Mouse (Mus musculus): Measurements from ENCODE around the gene Senp6. TPM values are rescaled to one million over a fixed set of nuclear protein-coding genes. Genes with fewer than 3 reads are reported as not detected.
A peak's percentile ranks its signal among the peaks of the same experiment; 100 is the strongest.
"Not testable (repeated sequence)": the region's sequence is repeated elsewhere in the genome, so short reads cannot be mapped to it uniquely, and the experiment has no call there.

Gene Senp6
- polyA plus RNA-seq (2015; fragmentation: Nextera tagmentation; extraction: Ambion mirVana), result 50.8 and 52.1 TPM in 2 replicates

GRCm38 (mm10) chr9:80066367-80067220, at the start of gene Senp6:
Gene Senp6 (plus strand): TSS chr9:80066903.
- H3K27me3 ChIP-seq (replicated peaks), result no peaks in the 10 kb centered on the region
- peak within 1 kb of the TSS; percentile 98 for H3K9ac ChIP-seq
- no peaks in the 10 kb centered on the region for H3K9me3 ChIP-seq
- ATAC-seq (ENCODE audit: insufficient read depth, low FRiP score, low read depth), result peak; percentile 91
- peak within 1 kb of the TSS; percentile 94 for H3K4me3 ChIP-seq (replicated peaks)
- H3K4me2 ChIP-seq, result peak within 1 kb of the TSS; percentile 74
- H3K4me1 ChIP-seq, result peaks cover 7% of the 10 kb centered on the region
- no peaks in the 10 kb centered on the region for H3K36me3 ChIP-seq
- H3K27ac ChIP-seq, result peak within 1 kb of the TSS; percentile 98
- under 1% methylated on average over 31 of the region's 74 CpGs for WGBS

- Histone ChIP-seq H3K27ac (no peak overlapping the region), H3K9ac (no peak overlapping the region), H3K27me3 (replicated peaks) (no peaks in the 10 kb centered on the region), H3K4me3 (replicated peaks) (no peak overlapping the region), H3K36me3 (no peaks in the 10 kb centered on the region), H3K4me1 (no peaks in the 10 kb centered on the region), H3K4me2 (no peak overlapping the region), H3K9me3 (no peaks in the 10 kb centered on the region)
- no peak for ATAC-seq (ENCODE audit: insufficient read depth, low FRiP score, low read depth)
- WGBS, result 50% methylated on average over 3 of the region's 3 CpGs
Observed at GRCm38 (mm10) chr9:80020429-80020828, 46.3 kb upstream of the Senp6 start.

GRCm38 (mm10) chr9:80021648-80022047, 45.1 kb upstream of the Senp6 start:
- no peaks in the 10 kb centered on the region for H3K27me3 ChIP-seq (replicated peaks)

GRCm38 (mm10) chr9:80022821-80023220, 43.9 kb upstream of the Senp6 start:
- Histone ChIP-seq H3K4me1 (no peaks in the 10 kb centered on the region), H3K27ac (no peak overlapping the region), H3K9me3 (no peaks in the 10 kb centered on the region), H3K36me3 (no peaks in the 10 kb centered on the region), H3K4me2 (no peak overlapping the region), H3K27me3 (replicated peaks) (no peaks in the 10 kb centered on the region), H3K9ac (no peak overlapping the region), H3K4me3 (replicated peaks) (no peak overlapping the region)
- no peak for ATAC-seq (ENCODE audit: insufficient read depth, low FRiP score, low read depth)
- WGBS, result 53% methylated on average over 8 of the region's 8 CpGs

More at GRCm38 (mm10) chr9:80021648-80022047, 45.1 kb upstream of the Senp6 start:
- Histone ChIP-seq H3K9me3 (no peaks in the 10 kb centered on the region), H3K27ac (no peak overlapping the region), H3K36me3 (no peaks in the 10 kb centered on the region), H3K4me3 (replicated peaks) (no peak overlapping the region), H3K4me1 (no peaks in the 10 kb centered on the region), H3K9ac (no peak overlapping the region), H3K4me2 (no peak overlapping the region)
- no peak for ATAC-seq (ENCODE audit: insufficient read depth, low FRiP score, low read depth)
- 52% methylated on average over 1 of the region's 1 CpGs for WGBS

GRCm38 (mm10) chr9:80025347-80025746, 41.4 kb upstream of the Senp6 start:
- not testable (repeated sequence) for H3K27ac ChIP-seq; H3K4me1 ChIP-seq; H3K9ac ChIP-seq; H3K4me3 ChIP-seq (replicated peaks); H3K4me2 ChIP-seq; ATAC-seq (ENCODE audit: insufficient read depth, low FRiP score, low read depth); H3K36me3 ChIP-seq; H3K27me3 ChIP-seq (replicated peaks); H3K9me3 ChIP-seq
- 89% methylated on average over 5 of the region's 5 CpGs for WGBS

- H3K9me3 ChIP-seq, result no peaks in the 10 kb centered on the region
- no peaks in the 10 kb centered on the region for H3K4me1 ChIP-seq
- H3K27me3 ChIP-seq (replicated peaks), result no peaks in the 10 kb centered on the region
- H3K27ac ChIP-seq, result no peak overlapping the region
- H3K9ac ChIP-seq, result no peak overlapping the region
- no peak overlapping the region for H3K4me2 ChIP-seq
- H3K4me3 ChIP-seq (replicated peaks), result no peak overlapping the region
- H3K36me3 ChIP-seq, result no peaks in the 10 kb centered on the region
- 3% methylated on average over 2 of the region's 2 CpGs for WGBS
- ATAC-seq (ENCODE audit: insufficient read depth, low FRiP score, low read depth), result no peak
Observed at GRCm38 (mm10) chr9:80026017-80026416, 40.7 kb upstream of the Senp6 start.

GRCm38 (mm10) chr9:80026581-80027021, 40.1 kb upstream of the Senp6 start:
- Histone ChIP-seq H3K9me3 (no peaks in the 10 kb centered on the region), H3K27me3 (replicated peaks) (no peaks in the 10 kb centered on the region), H3K4me1 (no peaks in the 10 kb centered on the region), H3K4me3 (replicated peaks) (no peak overlapping the region), H3K9ac (no peak overlapping the region), H3K4me2 (no peak overlapping the region), H3K27ac (no peak overlapping the region), H3K36me3 (no peaks in the 10 kb centered on the region)
- no peak for ATAC-seq (ENCODE audit: insufficient read depth, low FRiP score, low read depth)
- 52% methylated on average over 6 of the region's 6 CpGs for WGBS

GRCm38 (mm10) chr9:80037262-80037996, 29.3 kb upstream of the Senp6 start:
- H3K4me2 ChIP-seq, result no peak overlapping the region
- WGBS, result 80% methylated on average over 13 of the region's 13 CpGs
- no peak for ATAC-seq (ENCODE audit: insufficient read depth, low FRiP score, low read depth)

GRCm38 (mm10) chr9:80037997-80038383, 28.7 kb upstream of the Senp6 start:
- ATAC-seq (ENCODE audit: insufficient read depth, low FRiP score, low read depth), result no peak
- no peaks in the 10 kb centered on the region for H3K36me3 ChIP-seq
- no peaks in the 10 kb centered on the region for H3K9me3 ChIP-seq
- H3K27ac ChIP-seq, result no peak overlapping the region
- H3K9ac ChIP-seq, result no peak overlapping the region
- 0 out of 2 replicates have a peak, but pooled peaks cover 2% of the 10 kb centered on the region for H3K4me1 ChIP-seq
- no peaks in the 10 kb centered on the region for H3K27me3 ChIP-seq (replicated peaks)
- no peak overlapping the region for H3K4me2 ChIP-seq
- no peak overlapping the region for H3K4me3 ChIP-seq (replicated peaks)

More at GRCm38 (mm10) chr9:80037262-80037996, 29.3 kb upstream of the Senp6 start:
- H3K4me3 ChIP-seq (replicated peaks), result no peak overlapping the region
- H3K9me3 ChIP-seq, result no peaks in the 10 kb centered on the region
- no peak overlapping the region for H3K27ac ChIP-seq
- 0 out of 2 replicates have a peak, but pooled peaks cover 2% of the 10 kb centered on the region for H3K4me1 ChIP-seq
- no peaks in the 10 kb centered on the region for H3K27me3 ChIP-seq (replicated peaks)
- no peaks in the 10 kb centered on the region for H3K36me3 ChIP-seq
- no peak overlapping the region for H3K9ac ChIP-seq

GRCm38 (mm10) chr9:80039296-80039815, 27.3 kb upstream of the Senp6 start:
- Histone ChIP-seq H3K36me3 (no peaks in the 10 kb centered on the region), H3K4me1 (0 out of 2 replicates have a peak, but pooled peaks cover 2% of the 10 kb centered on the region), H3K27me3 (replicated peaks) (no peaks in the 10 kb centered on the region), H3K4me3 (replicated peaks) (no peak overlapping the region), H3K9ac (no peak overlapping the region), H3K4me2 (no peak overlapping the region), H3K9me3 (no peaks in the 10 kb centered on the region), H3K27ac (peak overlapping the region; percentile 31; the same call in 1 of the 2 replicates)
- 25% methylated on average over 2 of the region's 2 CpGs for WGBS
- no peak; the same call in 1 of the 2 replicates for ATAC-seq (ENCODE audit: insufficient read depth, low FRiP score, low read depth)

GRCm38 (mm10) chr9:80044301-80044700, 22.4 kb upstream of the Senp6 start:
- not testable (repeated sequence) for H3K36me3 ChIP-seq; H3K27ac ChIP-seq; H3K4me3 ChIP-seq (replicated peaks); H3K9me3 ChIP-seq; H3K4me2 ChIP-seq; ATAC-seq (ENCODE audit: insufficient read depth, low FRiP score, low read depth); H3K4me1 ChIP-seq; H3K27me3 ChIP-seq (replicated peaks); H3K9ac ChIP-seq
- WGBS, result 77% methylated on average over 4 of the region's 4 CpGs

- not testable (repeated sequence) for H3K9ac ChIP-seq; H3K4me2 ChIP-seq; H3K27ac ChIP-seq; H3K36me3 ChIP-seq; H3K9me3 ChIP-seq; H3K27me3 ChIP-seq (replicated peaks); H3K4me1 ChIP-seq; H3K4me3 ChIP-seq (replicated peaks); ATAC-seq (ENCODE audit: insufficient read depth, low FRiP score, low read depth)
- 53% methylated on average over 5 of the region's 5 CpGs for WGBS
Observed at GRCm38 (mm10) chr9:80049271-80049670, 17.4 kb upstream of the Senp6 start.
